Mouse (Mus musculus) Muller cell, postnatal 12 days (primary cell): ENCODE data around the gene Cbr3.

Experiments used
- DNase-seq: peaks from one replicate; pipeline ENCODE4 v3.0.0-alpha.2; 2015; ENCODE audit errors: inconsistent ontology term

Cbr3 gene

GRCm38 (mm10) chr16:93711411-93712188, 28.6 kb downstream of the Cbr3 start, which contains the start of gene Dop1b:
Gene Dop1b (plus strand): TSS chr16:93711904.
- peak; percentile 100 for DNase-seq

DNA sequence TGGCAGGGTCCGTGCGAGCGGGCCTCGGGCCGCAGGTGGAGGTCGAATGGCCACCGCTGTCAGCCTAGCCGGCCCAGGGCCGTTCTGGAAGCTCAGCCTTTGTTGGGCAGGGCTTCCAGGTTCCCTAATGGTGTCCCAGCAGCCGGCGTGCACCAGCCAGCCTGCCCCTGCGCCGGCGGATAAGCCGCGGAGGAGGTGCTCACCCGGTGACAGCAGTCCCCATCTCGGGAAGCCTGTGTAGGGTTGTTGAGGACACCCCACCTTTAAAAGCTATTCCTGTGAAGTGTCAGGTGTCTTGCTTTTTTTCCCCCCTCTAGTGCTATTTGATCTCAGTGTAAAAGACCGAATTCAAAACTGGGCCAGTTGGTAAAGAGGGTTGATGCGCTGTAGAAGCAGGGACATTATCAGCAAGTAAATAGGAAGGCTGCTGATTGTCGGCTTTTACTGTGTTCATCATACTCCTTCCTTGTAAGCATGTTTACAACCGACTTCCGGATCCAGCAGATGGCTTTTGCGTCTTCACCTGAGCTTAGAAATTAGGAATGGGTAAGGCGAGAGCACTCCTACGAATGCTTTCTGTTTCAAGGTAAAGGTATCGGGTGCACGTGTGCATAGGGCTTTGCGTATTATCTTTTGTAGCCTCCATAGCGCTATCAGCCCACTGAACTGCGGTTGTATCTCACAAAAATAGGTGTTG, 29.3 kb downstream of the Cbr3 start:
- no peak for DNase-seq

- no peak for DNase-seq
These were observed 30.0 kb downstream of the Cbr3 start for GRCm38 (mm10) chr16:93712966-93713365.

GRCm38 (mm10) chr16:93714426-93714825, 31.4 kb downstream of the Cbr3 start:
- no peak for DNase-seq

DNA sequence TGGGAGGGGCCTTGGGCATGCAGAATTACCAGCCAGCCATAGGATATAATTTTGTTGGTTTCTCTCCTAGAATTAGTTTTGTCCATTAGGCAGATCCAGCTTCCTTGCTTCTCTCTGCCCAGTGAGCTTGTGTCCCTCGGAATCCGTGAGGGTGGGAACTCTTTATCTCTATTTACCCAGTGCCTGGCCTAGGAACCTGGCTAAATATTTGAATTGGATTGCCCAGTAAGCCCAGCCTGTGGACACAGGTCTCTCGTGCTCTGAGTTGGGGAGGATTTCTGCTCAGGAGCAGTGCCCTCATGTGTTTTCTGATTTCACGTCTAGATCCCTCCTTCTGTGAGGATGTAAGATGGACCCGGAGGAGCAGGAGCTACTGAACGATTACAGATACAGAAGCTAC, 32.8 kb downstream of the Cbr3 start:
- DNase-seq, result no peak

DNA sequence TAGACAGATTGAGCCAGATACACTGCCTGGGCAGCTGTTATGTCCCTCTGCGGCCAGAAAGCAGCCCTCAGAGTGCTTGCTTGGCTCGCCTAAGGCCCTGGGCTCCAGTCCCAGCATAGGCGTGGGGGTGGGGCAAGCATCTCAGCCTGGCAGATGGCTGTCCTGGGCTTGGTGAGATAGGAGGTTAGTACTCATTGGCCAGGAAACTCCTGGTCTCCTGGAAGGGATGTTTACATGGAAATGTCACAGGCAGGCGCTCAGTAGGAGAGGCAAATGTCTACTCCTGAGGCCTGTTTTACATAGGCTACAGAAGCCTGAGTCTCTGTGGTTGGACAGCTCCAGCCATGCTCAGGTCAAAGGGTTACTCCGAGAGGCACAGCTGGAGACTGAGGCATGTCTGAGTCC, 34.3 kb downstream of the Cbr3 start:
- peak; percentile 80 for DNase-seq

DNA sequence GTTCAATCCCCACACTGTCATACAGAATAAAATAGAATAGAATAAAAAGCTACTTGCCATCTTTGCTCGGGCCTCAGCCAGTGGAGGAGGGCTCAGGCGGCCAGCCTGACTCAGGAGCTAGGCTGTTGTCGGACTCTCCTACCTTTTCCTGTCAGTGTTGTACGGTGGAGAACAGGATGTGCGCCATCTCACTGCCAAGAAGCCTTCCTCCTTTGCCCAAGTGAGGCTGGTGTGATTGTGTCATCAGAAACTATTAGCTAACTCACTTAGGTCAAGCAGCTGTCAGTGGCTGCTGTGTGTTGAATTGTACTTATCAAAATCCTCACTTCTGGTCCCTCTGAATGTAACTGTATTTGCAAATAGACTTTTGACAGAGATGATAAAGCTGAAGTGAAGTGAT, 38.8 kb downstream of the Cbr3 start:
- DNase-seq, result no peak

GRCm38 (mm10) chr16:93722476-93722875, 39.5 kb downstream of the Cbr3 start:
- DNase-seq, result no peak

DNA sequence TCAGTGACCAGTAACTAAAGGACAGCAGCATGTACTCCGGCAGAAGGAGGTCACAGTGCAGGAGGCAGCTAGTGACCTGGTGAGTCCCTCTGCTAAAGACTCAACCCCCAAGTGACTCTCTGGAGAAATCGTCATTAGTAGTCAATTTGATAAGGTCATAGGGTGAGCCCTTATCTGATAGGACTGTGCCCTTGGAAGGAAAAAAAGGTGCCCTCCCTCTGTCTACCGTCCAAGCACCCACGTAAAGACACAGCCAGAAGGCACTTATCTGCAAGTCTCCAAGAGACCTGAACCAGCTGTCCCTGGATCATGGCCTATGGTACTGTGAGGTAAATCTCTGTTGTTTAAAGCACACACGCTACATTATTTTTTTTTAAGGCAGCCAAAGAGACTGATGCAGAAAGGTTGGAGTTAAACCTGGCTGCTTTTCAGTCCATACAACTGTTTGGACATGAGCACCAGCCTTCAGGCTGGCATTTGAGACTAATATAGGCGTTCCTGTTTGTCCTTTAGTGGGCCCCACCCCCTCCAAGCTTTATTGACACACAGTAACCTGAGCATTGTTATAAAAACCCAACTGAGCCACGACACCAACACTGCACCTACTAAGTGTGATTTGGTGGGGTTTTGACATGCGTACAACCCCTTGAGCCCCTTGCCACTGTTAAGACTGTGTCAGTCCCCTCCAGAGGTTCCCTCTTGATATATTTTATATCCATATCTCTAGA, 42.6 kb downstream of the Cbr3 start:
- DNase-seq, result no peak

- no peak for DNase-seq
These were observed 43.2 kb downstream of the Cbr3 start for GRCm38 (mm10) chr16:93726186-93726585.

DNA sequence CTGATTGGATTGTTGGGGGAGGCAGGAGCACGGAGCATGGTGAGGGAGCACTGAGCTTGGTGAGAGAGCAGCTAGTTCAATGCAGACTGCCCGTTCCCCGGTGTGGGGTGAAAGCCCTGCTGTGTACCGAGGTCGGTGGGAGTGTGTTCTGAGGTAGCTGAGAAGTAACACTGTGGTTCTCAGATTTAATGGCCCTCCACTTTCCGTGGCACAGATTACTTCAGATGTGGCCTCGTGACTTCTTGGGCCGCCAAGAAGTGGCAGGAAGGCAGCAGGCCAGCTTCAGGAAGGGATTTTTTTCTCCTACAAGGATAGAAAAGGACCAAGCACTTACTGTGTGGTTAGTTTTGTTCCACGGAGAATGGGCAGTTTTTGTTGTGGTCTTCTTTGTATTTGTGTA, 45.7 kb downstream of the Cbr3 start:
- DNase-seq, result no peak

GRCm38 (mm10) chr16:93729801-93730721, 47.0 kb downstream of the Cbr3 start:
- DNase-seq, result peak; percentile 69

DNA sequence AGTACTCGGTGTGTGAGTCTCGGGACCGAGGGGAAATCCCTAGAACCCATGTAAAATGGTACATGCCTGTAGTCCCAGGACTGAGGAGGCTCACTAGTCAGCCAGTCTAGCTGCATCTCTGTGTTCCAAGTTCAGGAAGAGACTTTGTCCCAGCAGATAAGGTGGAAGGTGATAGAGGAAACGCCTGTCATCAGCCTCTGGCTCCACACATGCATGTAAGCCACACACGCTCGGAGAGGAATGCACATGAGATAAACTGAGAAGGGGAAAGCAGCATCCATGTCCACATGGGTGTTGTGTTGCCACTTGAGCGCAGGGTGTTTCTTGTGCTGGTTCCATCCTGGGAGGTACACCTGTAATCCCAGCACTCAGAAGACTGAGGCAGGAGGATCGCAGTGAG, 48.3 kb downstream of the Cbr3 start:
- no peak for DNase-seq

DNA sequence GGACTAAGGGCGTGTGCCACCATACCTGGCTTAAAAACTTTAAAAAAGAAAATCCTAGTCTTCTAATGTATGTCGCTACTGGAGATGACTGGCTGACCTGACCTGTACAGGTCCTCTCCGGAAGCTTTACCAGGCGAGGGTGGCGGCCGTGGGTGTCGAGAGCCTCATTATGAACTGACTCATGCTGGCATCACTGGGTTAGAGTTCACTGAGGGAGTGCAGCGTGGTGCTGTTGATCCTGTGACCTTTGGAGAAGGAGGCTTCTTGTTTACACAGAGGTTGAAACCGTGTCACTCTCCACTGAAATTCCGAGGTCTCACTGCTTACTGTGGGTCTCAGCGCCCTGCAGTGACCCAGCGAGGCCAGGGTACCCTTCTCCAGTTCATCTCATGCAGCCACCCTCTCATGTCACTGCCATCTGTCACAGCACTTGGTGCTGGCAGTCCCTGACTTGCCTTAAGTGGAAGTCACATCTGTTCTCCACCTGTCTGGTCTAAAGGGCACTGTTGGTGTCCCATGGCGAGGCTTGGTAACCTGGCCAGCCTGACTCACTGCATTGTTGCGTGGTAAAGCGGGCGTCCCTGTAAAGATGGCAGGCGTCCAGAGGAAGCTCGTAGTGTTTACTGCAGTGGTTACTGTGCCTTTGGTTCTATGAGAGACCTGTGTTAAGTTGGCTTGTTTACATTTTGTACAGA, 50.0 kb downstream of the Cbr3 start:
- DNase-seq, result no peak

- no peak for DNase-seq
These were observed 56.2 kb downstream of the Cbr3 start for GRCm38 (mm10) chr16:93739251-93739650.
